Mouse (Mus musculus) right cerebral cortex, postnatal 10 days (tissue): ENCODE measurements around the gene Cpeb1.

Experiments
- DNase-seq, 2 experiments: peaks; one replicate each; pipeline ENCODE4 v3.0.0; 2021; ENCODE audit warnings: low spot score in 2 of 2

The Cpeb1 gene

DNA sequence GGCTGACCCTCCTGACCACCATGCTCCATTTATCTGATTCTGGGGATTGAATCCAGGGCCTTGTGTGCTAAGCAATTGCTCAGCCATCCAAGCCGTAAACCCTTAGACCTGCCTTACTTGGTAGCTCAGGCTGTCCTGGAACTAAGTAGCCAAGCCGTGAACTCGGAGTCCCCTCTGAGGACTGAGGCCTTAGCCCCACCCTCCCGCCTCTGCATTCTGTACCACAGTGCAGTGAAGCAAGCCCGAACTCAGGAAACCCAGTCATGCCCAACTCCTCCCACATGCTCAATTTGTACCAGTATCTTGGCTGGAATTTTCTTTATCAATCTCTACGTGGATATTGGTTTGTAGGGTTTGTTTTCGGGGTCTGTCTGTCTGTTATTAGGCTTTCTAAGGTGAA is 123.4 kb downstream of the Cpeb1 start:
- DNase-seq, result no peak

DNA sequence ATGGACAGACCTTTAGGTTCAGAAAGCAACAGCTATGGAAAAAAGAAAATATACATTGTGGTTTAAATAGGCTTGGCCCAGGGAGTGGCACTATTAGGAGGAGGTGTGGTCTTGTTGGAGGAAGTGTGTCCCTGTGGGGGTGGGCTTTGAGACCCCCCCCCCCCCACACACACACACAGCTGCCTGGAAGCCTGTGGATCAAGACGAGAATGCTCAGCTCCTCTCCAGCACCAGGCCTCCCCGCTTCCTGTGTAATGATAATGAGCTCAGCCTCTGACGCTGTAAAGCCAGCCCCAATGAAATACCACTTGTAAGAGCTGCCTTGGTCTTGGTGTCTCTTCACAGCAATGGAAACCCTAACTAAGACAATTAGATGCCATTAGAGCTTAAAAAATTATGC is 124.5 kb downstream of the Cpeb1 start:
- no peak for DNase-seq

DNA sequence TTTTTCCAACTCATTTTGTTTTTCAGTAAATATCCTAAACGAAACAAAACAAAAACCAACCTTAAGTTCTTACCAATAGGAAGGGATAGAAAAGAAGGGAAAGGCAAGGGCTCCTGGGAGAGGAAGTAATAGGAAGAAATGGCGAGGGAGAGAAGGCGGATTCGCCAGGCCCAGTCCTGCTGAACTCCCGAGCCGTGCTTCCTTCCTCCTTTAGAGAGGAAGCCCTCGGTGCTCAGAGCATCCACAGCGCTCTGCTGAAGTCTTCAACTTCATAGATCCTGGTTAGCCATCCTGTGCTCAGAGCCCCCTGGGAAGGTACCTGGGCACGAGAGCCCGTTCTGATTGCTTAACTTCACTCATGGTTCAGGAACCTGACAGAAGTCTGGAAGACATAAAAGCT is 127.6 kb downstream of the Cpeb1 start:
- DNase-seq, result no peak

DNA sequence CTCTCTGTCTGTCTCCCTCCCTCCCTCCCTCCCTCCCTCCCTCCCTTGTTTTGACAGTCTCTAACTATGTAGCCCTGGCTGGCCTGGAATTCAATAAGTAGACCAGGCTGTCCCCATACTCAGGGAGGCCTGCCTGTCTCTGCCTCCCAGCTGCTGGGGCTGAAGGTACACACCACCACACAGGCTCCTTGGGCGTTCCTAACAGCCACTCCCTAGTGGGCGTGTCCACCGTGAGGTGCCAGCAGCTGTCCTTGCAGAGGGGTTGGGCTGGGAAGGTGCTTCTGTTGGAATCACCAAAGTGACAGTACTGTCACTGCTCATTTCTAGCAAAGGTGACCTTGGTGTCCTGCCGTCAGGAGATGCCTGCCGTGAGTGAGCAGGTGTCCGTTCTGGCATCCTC is 128.4 kb downstream of the Cpeb1 start:
- no peak for DNase-seq

DNA sequence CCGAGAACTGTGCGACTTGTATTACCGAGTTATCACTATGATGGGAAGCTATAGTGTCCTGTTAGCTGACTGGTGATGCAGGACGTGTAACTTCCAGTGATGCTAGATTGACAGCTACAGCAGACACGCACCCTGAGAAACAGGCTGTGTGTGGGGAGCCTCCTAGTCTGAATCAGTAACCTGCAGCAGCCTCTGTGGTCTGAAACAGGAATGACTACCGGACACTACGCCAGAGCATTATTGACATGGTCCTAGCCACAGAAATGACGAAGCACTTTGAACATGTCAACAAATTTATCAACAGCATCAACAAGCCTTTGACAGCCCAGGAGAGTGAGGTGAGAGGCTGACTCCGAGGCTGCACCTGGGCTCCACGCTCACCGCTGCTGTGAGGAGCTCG is 129.2 kb downstream of the Cpeb1 start:
- no peak for DNase-seq

DNA sequence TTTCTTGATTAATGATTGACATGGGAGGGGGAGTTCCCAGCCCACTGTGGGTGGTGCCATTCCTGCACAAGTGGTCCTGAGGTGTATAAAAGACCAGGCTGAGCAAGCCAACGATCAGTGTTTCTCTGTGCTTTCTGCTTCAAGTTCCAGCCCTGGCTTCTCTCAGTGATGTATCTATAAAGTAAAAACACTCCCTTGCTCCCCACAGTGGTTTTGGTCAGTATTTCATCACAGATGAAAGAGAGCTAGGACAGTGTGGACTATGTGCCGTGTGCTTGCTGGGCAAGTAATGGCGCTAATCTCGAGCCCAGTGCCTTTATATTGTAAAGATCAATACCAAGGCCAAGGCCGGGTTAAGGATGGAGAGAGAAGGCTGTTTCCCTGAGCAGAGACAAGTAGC is 133.5 kb downstream of the Cpeb1 start:
- DNase-seq, result no peak

DNA sequence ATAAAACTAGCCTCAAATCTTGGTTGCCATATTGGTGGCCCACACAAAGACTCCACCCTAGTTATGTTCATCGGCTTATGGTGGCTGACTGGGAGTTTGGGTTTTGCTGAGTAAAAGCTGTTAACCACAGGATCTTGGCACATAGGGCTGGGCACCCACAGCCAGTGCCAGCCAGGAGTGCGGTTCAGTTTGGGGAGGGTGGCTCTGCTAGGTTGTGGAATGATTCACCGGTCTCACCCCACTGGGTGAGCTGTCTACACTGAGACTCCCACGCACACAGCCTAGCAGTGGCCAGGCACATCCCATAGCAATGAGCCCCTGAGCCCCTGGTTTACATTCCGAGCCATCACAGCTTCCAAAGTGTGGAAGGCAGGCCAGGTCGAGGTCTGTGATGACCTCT is 135.5 kb downstream of the Cpeb1 start:
- DNase-seq, result no peak

DNA sequence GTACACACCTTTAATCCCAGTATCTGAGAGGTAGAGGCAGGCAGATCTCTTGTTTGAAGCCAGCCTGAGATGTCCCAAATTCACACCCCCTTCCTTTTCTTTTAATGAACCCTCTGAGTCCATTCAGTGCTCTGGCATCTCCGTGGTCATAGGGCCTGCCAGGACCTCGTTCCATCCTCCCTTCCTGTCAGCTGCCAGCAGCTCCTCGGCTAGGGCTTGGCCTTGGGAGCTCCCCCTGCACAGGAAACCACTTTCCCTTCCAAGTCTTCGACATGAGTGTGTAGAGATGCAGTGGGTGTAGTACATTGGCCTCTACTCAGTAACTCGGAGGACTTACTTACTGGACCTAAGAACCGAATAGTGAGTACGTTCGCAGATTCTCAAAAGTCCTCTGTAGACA is 139.7 kb downstream of the Cpeb1 start:
- DNase-seq, result no peak

DNA sequence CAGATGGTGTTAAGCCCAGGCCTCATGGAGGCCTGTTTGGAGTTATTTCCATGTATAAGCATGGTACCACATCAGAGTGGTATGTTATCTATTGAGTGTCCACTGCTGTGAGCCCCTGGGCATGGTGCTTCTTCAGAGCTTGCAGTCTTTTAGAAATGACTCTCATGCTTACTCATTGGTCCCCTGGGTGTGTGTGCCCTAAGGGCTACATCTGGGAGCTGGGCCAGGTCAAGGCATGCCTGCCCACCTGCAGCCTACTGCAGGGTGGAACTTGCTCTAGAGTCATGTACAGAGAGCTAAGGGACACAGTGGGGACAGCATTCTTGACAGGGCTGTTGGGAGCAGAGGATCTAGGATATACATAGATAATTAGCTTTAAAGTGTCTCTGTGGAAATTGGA is 143.7 kb downstream of the Cpeb1 start:
- no peak for DNase-seq

DNA sequence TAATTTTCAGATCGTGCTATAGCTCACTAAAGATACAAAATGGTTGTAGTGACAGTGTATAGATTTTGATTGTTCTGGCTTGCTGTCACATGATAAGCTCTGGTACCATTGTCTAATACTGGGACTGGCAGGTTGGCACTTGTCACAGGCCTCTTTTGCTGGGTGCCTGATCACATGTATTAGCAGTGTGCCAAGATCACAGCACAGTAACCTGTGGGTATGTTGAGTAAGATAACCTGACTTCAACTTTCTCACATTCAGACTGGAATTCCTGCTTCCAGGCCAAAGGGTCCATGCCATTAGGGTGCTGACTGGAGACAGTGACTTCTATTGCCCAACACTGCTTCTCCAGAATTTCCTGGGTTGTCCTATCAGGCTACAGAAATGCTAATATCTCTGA is 144.1 kb downstream of the Cpeb1 start:
- no peak for DNase-seq

DNA sequence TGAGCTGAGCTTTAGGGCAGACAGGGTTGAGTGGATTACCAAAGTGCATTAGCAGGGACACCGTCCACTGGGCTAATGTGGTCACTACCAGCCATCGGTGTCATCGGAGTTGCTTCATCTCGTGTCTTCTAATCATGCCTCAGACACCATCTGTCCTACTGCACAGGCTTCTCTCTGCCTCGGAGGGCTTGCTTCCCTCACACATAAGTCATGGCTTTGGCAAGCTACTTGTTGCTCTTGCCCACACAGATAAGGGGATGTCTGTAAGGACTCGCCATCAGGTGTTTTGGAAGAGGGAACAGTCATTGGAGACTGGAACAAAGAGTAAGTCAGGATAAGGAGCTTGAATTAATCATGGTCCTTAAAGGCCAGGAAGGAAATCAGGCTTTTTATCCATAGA is 146.0 kb downstream of the Cpeb1 start:
- DNase-seq, result no peak

DNA sequence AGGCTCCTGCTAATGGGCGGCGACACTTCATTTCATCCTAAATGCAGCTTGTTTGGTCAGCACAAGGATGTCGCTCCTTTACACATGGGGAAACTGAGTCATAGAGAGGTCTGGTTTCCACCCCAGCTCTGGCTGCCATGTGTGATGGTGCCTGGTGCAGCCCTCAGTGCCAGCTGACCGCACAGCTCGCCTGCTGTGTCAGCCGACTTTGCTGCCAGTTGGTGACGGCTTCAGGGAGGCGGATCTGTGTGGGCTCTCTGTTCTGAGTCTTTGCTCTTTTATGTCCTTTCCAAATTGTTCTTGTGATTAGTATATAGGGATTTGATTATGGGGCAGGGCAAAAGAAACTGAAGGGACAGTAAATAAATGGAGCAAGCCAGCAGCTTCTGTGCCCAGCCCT is 147.5 kb downstream of the Cpeb1 start:
- no peak for DNase-seq

DNA sequence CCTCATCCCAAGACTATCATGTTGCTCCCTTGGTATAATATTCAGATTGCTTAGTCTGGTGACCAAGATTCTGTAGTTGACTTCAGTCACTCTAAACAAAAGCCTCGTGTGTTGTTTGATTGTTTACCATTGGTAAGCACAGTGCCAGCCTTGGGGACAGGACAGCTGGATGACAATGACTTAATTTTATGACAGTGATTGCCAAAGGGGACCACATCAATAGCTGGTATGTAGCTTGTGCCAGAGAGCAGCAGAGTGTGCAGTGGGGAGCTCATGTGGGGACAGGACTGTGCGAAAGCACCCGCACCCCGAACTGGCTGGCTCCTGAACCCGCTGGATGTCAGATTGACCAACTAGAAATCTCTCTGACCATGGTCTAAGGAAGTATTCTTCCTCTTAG is 150.6 kb downstream of the Cpeb1 start:
- DNase-seq, result no peak

DNA sequence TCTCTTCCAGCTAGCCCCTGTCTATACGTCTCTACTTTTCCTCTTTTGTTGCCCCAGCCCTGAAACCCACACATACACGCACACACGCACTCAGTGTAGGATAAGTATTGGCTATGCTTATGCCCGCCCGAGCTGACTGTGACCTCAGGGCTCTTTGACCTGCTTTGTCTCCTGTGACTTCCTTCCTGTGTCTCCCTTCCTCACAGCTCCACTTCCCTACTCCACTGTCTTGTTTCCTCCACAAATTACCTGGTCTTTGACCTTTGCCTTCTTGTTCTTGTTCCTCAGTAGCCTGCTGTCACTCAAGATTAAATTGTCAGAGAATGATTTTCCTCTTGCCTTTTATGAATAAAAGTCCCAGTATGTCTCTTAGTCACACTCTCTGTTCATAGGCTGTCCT is 151.2 kb downstream of the Cpeb1 start:
- DNase-seq, result no peak

DNA sequence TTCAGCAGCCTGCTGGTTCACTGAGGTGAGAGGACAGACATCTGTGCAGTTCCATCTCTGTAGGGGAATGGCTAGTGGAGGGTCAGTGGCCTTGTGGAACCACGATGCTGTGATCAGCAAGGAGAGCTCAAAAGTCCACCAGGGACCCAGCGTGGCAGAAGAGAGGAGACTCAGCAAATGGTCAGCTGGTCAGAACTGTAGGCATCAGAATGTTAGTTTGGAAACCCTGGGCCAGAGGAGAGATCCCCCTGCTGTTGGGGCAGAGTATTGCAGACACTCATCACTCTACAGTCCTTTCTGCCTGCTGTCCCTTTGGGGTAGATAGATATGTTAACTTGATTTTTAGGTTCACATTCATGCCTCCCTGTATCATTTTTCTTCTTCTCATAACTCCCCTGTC is 151.6 kb downstream of the Cpeb1 start:
- DNase-seq, result no peak

DNA sequence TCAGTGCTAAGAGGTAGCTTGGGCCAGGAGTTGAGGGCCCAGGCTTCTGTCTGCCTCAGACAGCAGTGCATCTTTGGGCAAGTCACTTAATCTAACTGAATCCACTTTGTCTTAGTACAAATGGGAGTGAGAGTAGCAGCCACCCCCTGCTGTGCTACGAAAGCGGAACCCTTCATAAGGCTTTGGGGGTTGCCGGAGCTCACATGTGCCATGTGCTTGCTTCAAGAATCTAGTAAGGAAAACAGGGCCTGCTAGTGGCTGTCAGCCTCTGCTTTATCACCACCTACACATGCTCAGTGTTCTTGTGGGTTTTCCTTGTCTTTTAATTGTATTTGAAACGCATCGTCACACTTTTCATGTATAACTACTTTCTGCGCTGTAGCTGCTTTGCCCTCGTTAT is 153.9 kb downstream of the Cpeb1 start:
- no peak for DNase-seq

DNA sequence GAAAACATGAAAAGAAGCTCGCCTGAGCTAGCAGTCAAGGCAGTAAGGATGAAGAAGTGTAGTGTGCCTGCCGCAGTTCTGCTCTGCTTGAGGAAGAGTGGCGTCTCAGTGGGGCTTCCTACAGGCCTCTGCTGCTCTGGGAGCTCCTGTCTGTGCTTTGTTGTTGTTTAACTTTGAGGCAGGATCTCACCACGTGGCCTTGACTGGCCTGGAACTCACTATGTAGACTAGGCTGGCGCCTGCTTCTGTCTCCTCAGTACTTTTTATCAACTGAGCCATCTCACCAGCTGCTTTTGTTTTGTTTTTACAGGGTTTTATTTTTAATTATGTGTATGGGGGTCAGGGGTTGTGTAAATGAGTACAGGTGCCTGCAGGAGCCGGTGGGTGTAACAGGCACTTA is 157.1 kb downstream of the Cpeb1 start:
- DNase-seq, result no peak
